Mouse (Mus musculus) intestine, postnatal 0 days (tissue): ENCODE data around the gene Sh3gl2. TPM values are rescaled to one million over a fixed set of nuclear protein-coding genes. Genes with fewer than 3 reads are reported as not detected.
A peak's percentile ranks its signal among the peaks of the same experiment; 100 is the strongest.

ENCODE experiments used
- ATAC-seq: fragments of 200-750 bp; cut with Nextera tagmentation; 2 replicates; pipeline ENCODE4 v1.8.0; 2017; ENCODE audit warnings: mild to moderate bottlenecking, moderate TSS enrichment, moderate library complexity
- H3K27ac ChIP-seq: fragments of 300-500 bp; sonication (generic); 2 replicates; pipeline ENCODE4 v1.5.1; 2014; ENCODE audit warnings: mild to moderate bottlenecking, low read depth, low read length, moderate library complexity
- H3K27me3 ChIP-seq: fragments of 300-500 bp; sonication (generic); replicated peaks from 2 replicates; pipeline ENCODE4 v1.6.1; 2014; ENCODE audit warnings: low read length, mixed read lengths; ENCODE audit not compliant: control insufficient read depth, insufficient read depth
- H3K36me3 ChIP-seq: fragments of 300-500 bp; sonication (generic); 2 replicates; pipeline ENCODE4 v1.6.1; 2014; ENCODE audit warnings: mild to moderate bottlenecking, moderate library complexity; ENCODE audit not compliant: control insufficient read depth, insufficient read depth
- H3K4me1 ChIP-seq: fragments of 300-500 bp; sonication (generic); replicated peaks from 2 replicates; pipeline ENCODE4 v1.6.1; 2014; ENCODE audit warnings: antibody characterized with exemption, low read length, mixed read lengths; ENCODE audit not compliant: control insufficient read depth, insufficient read depth
- H3K4me2 ChIP-seq: fragments of 300-500 bp; sonication (generic); replicated peaks from 2 replicates; pipeline ENCODE4 v1.6.1; 2014; ENCODE audit warnings: low read depth, mild to moderate bottlenecking, moderate library complexity
- H3K4me3 ChIP-seq: fragments of 300-500 bp; sonication (generic); 2 replicates; pipeline ENCODE4 v1.5.1; 2014; ENCODE audit warnings: low read depth, low read length
- H3K9ac ChIP-seq: fragments of 300-500 bp; sonication (generic); 2 replicates; pipeline ENCODE4 v1.6.1; 2014; ENCODE audit warnings: mild to moderate bottlenecking, low read depth, low read length
- H3K9me3 ChIP-seq: fragments of 300-500 bp; sonication (generic); 2 replicates; pipeline ENCODE4 v1.6.1; 2016; ENCODE audit warnings: mixed run types; ENCODE audit not compliant: control insufficient read depth
- CTCF ChIP-seq: sonication (generic); IDR thresholded peaks from 2 replicates; pipeline ENCODE4 v1.5.1; 2016; ENCODE audit warnings: low read depth, mild to moderate bottlenecking, control low read depth, antibody characterized with exemption, moderate library complexity
- WGBS: fragments of 180-500 bp; shearing (Covaris S2); extraction: QIAGEN DNeasy Blood & Tissue Kit; methylation state at CpG from one replicate; pipeline ENCODE4 v1.1.7; 2014; 5-methylcytosine and 5-hydroxymethylcytosine counted together
- polyA plus RNA-seq: library from polyadenylated mRNA; unstranded; fragments of >200 nt; fragmentation: Nextera tagmentation; extraction: Ambion mirVana; gene quantifications from 2 replicates; pipeline ENCODE4 v1.2.1, GENCODE M21; 2015

Sh3gl2 gene
- polyA plus RNA-seq, 1 experiment from 2014 or later = 14.9 TPM

GRCm38 (mm10) chr4:85283151-85283550 is 78.2 kb downstream of the Sh3gl2 start:
- H3K9ac ChIP-seq = no peak overlapping the region
- no peak overlapping the region for H3K4me3 ChIP-seq
- ATAC-seq = no peak
- no peaks in the 10 kb centered on the region for H3K9me3 ChIP-seq
- no peak for TF ChIP-seq CTCF
- 91% methylated on average over 9 of the region's 9 CpGs for WGBS
- no peaks in the 10 kb centered on the region for H3K36me3 ChIP-seq
- H3K4me2 ChIP-seq = no peak overlapping the region
- H3K27ac ChIP-seq = no peak overlapping the region
- H3K27me3 ChIP-seq = no peaks in the 10 kb centered on the region
- no peaks in the 10 kb centered on the region for H3K4me1 ChIP-seq

DNA sequence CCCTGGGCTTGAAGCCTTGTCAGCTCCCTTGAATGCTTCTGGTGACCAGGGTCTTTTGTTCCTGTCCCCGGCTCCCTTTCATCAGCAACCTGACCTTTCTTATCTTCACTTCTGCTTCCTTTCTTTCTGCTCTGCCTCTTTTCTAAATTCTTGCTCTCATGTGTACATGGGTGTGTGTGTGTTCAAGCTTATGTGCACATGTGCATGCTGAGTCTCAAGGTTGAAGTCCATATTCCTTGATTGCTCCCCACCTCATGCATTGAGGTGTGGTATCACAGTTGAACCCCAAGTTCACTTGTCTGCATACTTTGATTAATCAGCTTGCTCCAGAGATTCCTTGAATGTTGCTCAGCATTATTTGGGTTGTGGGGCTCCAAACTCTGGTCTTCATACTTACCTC is 85.1 kb downstream of the Sh3gl2 start:
- H3K4me1 ChIP-seq = 0 out of 2 replicates have a peak, but pooled peaks cover 8% of the 10 kb centered on the region
- peak; percentile 68 for ATAC-seq
- 56% methylated on average over 1 of the region's 1 CpGs for WGBS
- no peak overlapping the region for H3K4me2 ChIP-seq
- H3K4me3 ChIP-seq = no peak overlapping the region
- no peaks in the 10 kb centered on the region for H3K9me3 ChIP-seq
- no peaks in the 10 kb centered on the region for H3K27me3 ChIP-seq
- H3K9ac ChIP-seq = no peak overlapping the region
- H3K36me3 ChIP-seq = no peaks in the 10 kb centered on the region
- TF ChIP-seq CTCF = no peak
- H3K27ac ChIP-seq = no peak overlapping the region

DNA sequence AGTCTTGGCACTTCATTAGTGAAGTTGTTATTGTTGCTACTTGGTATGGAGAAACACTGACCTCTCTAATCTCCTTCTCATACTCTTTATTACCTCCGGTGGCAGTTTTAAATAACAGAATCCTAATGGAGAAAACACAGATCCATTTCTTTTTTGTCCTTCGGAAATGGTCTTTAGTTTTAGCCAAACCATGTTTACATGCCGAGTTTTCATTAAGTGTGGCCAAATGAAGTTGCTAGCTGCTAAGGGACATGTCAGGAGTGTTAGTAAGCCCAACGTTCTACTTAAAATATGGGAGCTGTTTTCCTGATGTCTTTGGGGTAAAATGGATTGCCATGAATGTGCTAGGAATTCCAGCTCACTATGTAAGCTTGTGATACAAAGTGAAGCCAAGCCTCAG is 86.4 kb downstream of the Sh3gl2 start:
- no peak for ATAC-seq
- no peak overlapping the region for H3K27ac ChIP-seq
- 56% methylated on average over 4 of the region's 4 CpGs for WGBS
- no peaks in the 10 kb centered on the region for H3K36me3 ChIP-seq
- no peaks in the 10 kb centered on the region for H3K9me3 ChIP-seq
- no peaks in the 10 kb centered on the region for H3K27me3 ChIP-seq
- H3K4me1 ChIP-seq = 0 out of 2 replicates have a peak, but pooled peaks cover 8% of the 10 kb centered on the region
- H3K4me3 ChIP-seq = no peak overlapping the region
- H3K9ac ChIP-seq = no peak overlapping the region
- TF ChIP-seq CTCF = no peak
- no peak overlapping the region for H3K4me2 ChIP-seq

- Histone ChIP-seq H3K9me3 (no peaks in the 10 kb centered on the region), H3K4me2 (no peak overlapping the region), H3K9ac (no peak overlapping the region), H3K27ac (no peak overlapping the region), H3K4me3 (no peak overlapping the region), H3K36me3 (no peaks in the 10 kb centered on the region), H3K27me3 (no peaks in the 10 kb centered on the region), H3K4me1 (0 out of 2 replicates have a peak, but pooled peaks cover 8% of the 10 kb centered on the region)
- 80% methylated on average over 3 of the region's 3 CpGs for WGBS
- no peak for ATAC-seq
- TF ChIP-seq CTCF = no peak
Observed at GRCm38 (mm10) chr4:85293368-85293767, 88.4 kb downstream of the Sh3gl2 start.

GRCm38 (mm10) chr4:85300610-85301405 is 95.9 kb downstream of the Sh3gl2 start:
- Histone ChIP-seq H3K9me3 (no peaks in the 10 kb centered on the region), H3K4me2 (no peak overlapping the region), H3K36me3 (no peaks in the 10 kb centered on the region), H3K27me3 (no peaks in the 10 kb centered on the region), H3K4me3 (no peak overlapping the region), H3K27ac (no peak overlapping the region), H3K4me1 (no peaks in the 10 kb centered on the region), H3K9ac (no peak overlapping the region)
- ATAC-seq = no peak
- 89% methylated on average over 6 of the region's 6 CpGs for WGBS
- TF ChIP-seq CTCF = no peak

GRCm38 (mm10) chr4:85305912-85306573 is 101.1 kb downstream of the Sh3gl2 start:
- Histone ChIP-seq H3K27ac (no peak overlapping the region), H3K4me1 (no peaks in the 10 kb centered on the region), H3K9me3 (no peaks in the 10 kb centered on the region), H3K27me3 (no peaks in the 10 kb centered on the region), H3K9ac (no peak overlapping the region), H3K4me3 (no peak overlapping the region), H3K4me2 (no peak overlapping the region), H3K36me3 (no peaks in the 10 kb centered on the region)
- ATAC-seq = no peak
- no peak for TF ChIP-seq CTCF
- WGBS = 47% methylated on average over 7 of the region's 7 CpGs
